Mouse (Mus musculus): Measurements from ENCODE around the gene Fnip2. TPM values are rescaled to one million over a fixed set of nuclear protein-coding genes. Genes with fewer than 3 reads are reported as not detected.

The Fnip2 gene
- polyA plus RNA-seq (2012; rRNA removed), result 17.0 and 18.5 TPM in 2 replicates

GRCm38 (mm10) chr3:79567703-79568362 is at the start of gene Fnip2:
TSS of gene Fnip2 (minus strand) at chr3:79567796.

GRCm38 (mm10) chr3:79590863-79591792 is 23.5 kb upstream of the Fnip2 start, which contains the start of gene Ppid:
TSS of gene Ppid (plus strand) at chr3:79591342.

Other genes with a start within 250 kb of the Fnip2 start
- gene Gm17359, start 231.1 kb downstream of the Fnip2 start, polyA plus RNA-seq (2012; rRNA removed), result 0.08 TPM in 1 of 2 replicates, not detected in the other
- gene Ppid, start 23.5 kb upstream of the Fnip2 start, polyA plus RNA-seq (2012; rRNA removed), result 90.9 and 98.5 TPM in 2 replicates
- 3.3 and 4.2 TPM in 2 replicates for gene 4930579G24Rik, start 61.3 kb upstream of the Fnip2 start, polyA plus RNA-seq (2012; rRNA removed)
- 27.0 and 31.8 TPM in 2 replicates for gene Etfdh, start 61.7 kb upstream of the Fnip2 start, polyA plus RNA-seq (2012; rRNA removed)
- 2.4 and 2.6 TPM in 2 replicates for gene Rxfp1, start 170.1 kb upstream of the Fnip2 start, polyA plus RNA-seq (2012; rRNA removed)